Mouse (Mus musculus): ENCODE measurements at regions not wholly inside any gene's neighbourhood (a gene's known extent, or its start where the extent isn't known, plus 50 kb on each side); places are given as distances from the start of the nearest gene placed in this dataset.

DNA sequence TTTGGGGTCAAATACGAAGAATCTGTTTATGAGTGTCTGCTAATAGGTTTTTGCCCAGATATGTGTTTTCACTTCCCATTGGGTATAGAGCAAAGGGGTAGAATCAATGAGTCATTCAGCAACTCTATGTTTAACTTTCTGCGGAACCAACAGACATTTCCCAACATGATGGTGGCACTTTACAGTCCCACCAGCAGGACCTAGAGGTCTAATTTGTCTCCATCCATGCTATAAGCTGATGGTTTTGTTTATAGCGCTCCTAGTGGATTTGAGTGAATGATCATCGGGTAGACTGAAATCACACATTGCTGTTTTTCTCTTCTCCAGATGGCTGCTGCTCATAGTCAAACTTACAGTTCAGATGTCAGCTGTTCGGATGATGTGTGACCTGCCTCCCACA is 99.7 kb upstream of the Arid5b start:
- ATAC-seq (ENCODE audit: extremely low read depth, insufficient number of reproducible peaks, low FRiP score, poor library complexity, severe bottlenecking), result no peak

DNA sequence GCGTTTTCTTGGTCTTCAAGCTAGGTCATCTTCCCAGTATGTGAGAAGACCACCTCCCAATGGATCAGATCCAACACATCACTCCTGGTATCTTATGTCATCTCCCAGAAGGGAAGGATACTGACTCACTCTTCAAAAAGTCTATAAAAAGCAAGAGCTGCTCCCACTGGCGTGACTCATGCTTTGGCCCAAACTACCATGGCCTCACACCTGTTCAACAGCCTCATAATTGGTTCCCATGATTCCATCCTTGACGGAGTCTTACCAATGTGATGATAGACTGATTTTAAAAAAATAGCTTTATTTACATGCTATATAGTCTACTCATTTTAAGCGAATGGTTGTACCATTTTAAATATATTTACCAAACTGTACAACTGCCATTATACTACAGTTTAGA is 98.9 kb upstream of the Arid5b start:
- no peak for ATAC-seq (ENCODE audit: extremely low read depth, insufficient number of reproducible peaks, low FRiP score, poor library complexity, severe bottlenecking)

GRCm38 (mm10) chr10:68373875-68374274 is 95.3 kb upstream of the Arid5b start:
- no peak for ATAC-seq (ENCODE audit: extremely low read depth, insufficient number of reproducible peaks, low FRiP score, poor library complexity, severe bottlenecking)

- ATAC-seq (ENCODE audit: extremely low read depth, insufficient number of reproducible peaks, low FRiP score, poor library complexity, severe bottlenecking), result no peak
Observed at GRCm38 (mm10) chr10:68371785-68372184, 93.2 kb upstream of the Arid5b start.

DNA sequence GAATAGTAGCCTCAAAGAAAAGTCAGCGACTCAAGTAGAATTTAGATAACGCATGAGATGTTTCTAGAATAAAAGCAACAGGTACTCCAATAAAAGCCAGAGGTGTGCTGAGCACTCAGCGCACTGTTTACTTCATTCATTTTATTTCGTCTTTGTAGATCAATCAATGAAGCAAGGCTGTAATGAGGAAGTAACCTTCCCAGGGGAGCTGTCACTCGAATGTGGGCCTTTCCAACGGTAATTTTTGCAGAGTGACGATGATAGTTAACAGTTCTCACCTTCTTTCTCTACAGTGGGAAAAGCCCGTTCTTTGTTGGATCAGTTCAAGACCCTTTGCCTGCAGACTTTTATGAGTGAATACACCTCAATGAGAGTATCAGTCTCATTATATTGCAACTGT is 92.4 kb upstream of the Arid5b start:
- peak; percentile 51; the same call in 1 of the 2 replicates for ATAC-seq (ENCODE audit: extremely low read depth, insufficient number of reproducible peaks, low FRiP score, poor library complexity, severe bottlenecking)

DNA sequence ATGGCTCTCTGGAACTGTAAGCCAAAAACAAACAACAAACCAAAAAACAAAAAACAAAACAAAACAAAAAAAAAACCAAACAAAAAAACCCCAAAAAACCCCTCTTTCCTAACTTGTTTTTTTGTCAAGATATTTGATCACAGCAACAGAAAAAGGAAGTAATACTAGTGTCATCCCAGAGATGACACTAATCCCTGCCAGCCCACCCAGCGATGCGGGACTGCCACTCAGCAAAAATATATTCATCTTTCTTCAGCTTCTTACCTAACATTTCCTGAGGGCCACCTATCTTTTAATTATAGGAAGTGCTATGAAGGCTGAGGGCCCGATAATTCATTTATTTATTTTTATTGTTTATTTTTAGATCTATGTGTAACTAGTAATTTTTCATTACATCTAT is 88.3 kb upstream of the Arid5b start:
- no peak for ATAC-seq (ENCODE audit: extremely low read depth, insufficient number of reproducible peaks, low FRiP score, poor library complexity, severe bottlenecking)

DNA sequence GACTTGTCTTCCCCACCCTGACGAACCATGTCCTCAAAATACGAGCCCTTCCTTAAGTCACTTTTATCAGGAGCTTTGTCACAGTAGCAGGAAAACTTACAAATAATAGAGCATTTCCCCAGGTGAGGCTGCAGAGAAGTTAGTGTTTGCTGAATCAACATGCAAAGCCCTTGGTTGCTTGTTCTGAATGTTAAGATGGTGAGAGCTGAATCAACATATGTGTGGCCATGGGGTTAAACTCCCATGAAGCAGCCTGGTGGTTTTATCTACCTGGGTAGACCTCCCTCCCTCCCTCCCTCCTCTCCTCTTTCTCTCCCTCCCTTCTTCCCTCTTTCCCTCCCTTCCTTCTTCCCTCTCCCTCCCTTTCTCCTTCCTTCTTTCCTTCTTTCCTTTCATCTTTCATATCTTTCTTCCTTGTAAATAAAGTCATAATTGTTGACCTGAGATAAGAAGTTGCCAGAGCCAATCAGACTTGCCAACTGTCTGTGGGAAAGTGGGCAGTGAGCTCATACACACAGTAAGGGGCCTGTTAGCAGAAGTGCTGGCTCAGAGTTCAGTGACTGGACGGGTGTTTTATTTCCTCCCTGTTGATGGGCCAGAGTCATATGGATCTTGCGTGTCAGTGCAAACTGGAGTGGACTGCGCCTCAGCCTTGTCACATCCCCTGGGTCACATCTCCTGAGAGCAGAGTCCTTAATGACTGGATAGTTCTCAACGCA is 82.4 kb upstream of the Arid5b start:
- no peak for ATAC-seq (ENCODE audit: extremely low read depth, insufficient number of reproducible peaks, low FRiP score, poor library complexity, severe bottlenecking)

GRCm38 (mm10) chr10:68359135-68359534 is 80.6 kb upstream of the Arid5b start:
- no peak for ATAC-seq (ENCODE audit: extremely low read depth, insufficient number of reproducible peaks, low FRiP score, poor library complexity, severe bottlenecking)

GRCm38 (mm10) chr10:68356973-68357372 is 78.4 kb upstream of the Arid5b start:
- no peak for ATAC-seq (ENCODE audit: extremely low read depth, insufficient number of reproducible peaks, low FRiP score, poor library complexity, severe bottlenecking)

DNA sequence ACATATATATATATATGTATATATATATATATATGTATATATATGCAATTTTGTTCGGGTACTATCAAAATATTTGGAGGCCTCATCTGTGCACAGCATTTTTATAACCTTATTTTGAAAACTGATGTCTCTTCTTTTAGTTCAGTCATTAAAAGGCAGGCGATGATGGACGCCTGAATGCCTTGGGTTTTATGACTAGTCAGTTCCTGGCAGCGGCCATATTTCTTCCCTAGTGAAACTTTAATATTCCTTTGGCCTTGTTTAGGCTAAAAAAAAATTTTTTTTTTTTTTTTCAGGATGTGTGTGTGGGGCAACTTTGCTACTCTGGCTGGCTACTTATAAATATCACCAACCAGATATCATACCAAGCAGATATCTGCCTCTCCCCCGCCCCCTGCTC is 78.0 kb upstream of the Arid5b start:
- no peak for ATAC-seq (ENCODE audit: extremely low read depth, insufficient number of reproducible peaks, low FRiP score, poor library complexity, severe bottlenecking)

- ATAC-seq (ENCODE audit: extremely low read depth, insufficient number of reproducible peaks, low FRiP score, poor library complexity, severe bottlenecking), result no peak
Observed at GRCm38 (mm10) chr10:68356093-68356485, 77.5 kb upstream of the Arid5b start.

DNA sequence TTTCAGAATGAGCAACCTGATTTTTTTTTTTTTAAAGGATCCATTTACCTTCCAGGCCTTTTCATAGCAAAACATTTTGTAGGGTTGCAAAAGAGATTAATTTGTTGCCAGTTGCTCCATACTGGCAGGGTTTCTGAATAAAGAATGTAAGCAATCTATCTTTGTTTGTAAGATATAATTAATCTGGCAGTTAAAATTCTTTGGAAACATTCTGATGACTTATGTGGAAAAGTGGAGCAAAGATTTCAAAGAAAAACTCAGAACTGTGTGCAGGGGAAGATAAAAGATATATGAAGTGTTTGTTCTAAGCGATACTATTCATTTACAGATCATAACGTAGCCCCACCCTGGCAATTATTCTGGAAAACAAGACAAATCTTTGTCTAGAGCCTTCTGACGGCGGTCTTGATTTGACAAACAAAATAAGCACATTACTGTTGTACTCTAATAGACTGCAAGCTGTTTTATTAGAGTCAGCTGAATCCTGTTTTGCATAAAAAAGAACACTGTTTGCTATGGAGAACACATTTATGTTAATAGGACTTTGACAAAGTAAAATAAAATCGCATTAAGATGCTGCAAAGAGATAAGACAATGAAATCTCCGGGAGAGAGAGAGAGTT is 77.0 kb upstream of the Arid5b start:
- ATAC-seq (ENCODE audit: extremely low read depth, insufficient number of reproducible peaks, low FRiP score, poor library complexity, severe bottlenecking), result no peak

DNA sequence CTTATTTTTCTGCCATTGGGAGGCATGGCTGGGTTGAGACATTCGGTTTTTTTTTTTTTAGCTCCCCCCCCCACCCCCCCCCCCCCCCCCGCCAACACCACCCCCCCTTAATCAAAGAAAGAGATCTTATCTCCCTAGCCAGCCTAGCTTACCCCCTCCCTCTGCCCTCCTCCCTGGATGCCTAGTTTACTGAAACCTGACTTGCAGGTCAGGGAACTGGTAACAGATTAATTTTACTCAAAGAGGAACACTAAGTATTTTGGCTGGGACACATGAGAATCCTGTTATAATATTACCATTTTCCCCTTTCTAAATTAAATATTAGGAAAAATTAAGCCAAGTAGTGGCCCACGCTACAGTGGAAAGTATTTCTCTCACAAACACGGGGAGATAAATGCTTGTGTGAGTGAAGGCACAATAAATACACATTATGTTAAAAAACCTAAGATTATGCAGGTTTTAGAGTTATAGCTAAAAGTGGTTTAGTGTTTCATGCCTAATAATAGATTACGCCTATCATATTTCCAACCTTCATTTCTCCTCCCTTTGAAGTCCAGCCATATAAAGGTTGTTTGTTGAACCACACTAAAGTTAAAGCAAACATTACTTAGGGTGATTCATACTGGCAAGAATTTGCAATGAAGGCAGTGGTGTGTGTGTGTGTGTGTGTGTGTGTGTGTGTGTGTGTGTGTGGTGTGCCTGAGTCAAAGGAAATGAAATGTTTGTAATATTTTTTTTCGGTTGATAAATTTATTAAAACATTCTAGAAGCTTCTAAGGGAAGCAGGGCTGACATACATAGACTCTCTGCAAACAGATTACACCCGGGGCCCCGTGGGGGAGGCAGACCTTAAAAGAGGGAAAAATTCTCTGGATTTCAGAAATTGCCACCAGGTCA is 76.0 kb upstream of the Arid5b start:
- no peak for ATAC-seq (ENCODE audit: extremely low read depth, insufficient number of reproducible peaks, low FRiP score, poor library complexity, severe bottlenecking)

DNA sequence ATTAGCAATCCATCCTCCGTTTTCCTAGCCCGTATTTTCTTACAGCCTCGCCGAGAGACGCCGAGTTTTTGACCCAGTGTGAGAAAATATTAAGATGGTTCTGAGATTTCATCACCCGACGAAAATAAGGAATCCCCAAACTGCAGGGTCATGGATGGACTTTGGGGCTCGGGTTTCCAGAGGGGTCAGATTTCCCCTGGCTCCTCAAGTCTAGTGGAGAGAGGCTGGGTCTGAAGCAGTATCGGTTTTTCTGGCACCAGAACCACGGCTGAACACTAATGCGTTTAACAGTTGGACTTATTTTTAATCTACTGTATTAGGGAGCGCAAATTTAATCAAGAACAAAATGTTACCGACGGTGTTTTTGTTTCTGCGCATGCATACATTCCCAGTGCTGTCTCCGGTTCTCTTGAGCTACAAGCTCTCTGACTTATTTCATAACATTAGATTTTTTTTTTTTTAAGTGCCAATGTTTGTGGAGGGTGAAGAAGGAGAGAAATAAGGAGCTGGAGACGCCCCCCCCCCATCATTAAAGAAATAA is 75.2 kb upstream of the Arid5b start:
- ATAC-seq (ENCODE audit: extremely low read depth, insufficient number of reproducible peaks, low FRiP score, poor library complexity, severe bottlenecking), result no peak

- no peak for ATAC-seq (ENCODE audit: extremely low read depth, insufficient number of reproducible peaks, low FRiP score, poor library complexity, severe bottlenecking)
Observed at GRCm38 (mm10) chr10:68351841-68352555, 73.5 kb upstream of the Arid5b start.

DNA sequence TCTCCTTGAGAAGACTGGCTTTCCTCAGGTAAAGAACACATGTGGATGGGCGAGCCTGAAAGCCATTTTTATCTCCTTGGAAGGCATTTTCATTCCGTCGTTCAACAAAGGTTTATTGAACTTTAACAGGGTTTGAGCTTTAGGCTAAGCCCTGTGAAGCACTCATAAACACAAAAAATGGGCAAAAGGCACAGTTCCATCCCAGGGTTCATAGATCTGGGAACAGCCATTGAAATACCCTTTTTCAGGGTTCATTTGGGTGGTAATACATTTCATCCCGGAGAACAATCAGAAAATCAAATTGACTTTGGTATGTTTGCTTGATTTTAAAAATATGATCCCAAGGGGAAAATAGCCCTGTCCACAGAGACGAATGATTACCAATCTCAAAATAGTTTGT is 72.9 kb upstream of the Arid5b start:
- no peak for ATAC-seq (ENCODE audit: extremely low read depth, insufficient number of reproducible peaks, low FRiP score, poor library complexity, severe bottlenecking)

DNA sequence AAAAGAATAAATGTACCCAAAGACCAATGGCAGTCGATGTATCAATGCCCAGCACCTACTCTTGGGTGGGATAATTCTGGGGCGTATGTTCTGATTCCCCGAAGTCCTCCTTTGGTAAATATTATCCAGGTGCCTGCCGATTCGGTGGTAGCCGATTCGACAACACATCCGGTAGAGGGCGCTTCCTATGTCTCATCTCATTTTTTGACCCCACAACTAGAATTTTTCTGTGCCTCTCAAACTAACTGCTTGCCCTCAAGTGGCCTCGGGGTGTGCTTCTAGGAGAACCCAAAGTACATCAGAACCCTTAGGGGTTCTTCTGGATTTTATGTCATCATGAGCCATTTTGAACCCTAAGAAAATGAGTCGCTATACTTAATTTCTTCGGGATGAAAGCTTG is 72.3 kb upstream of the Arid5b start:
- ATAC-seq (ENCODE audit: extremely low read depth, insufficient number of reproducible peaks, low FRiP score, poor library complexity, severe bottlenecking), result no peak

GRCm38 (mm10) chr10:68347806-68348205 is 69.3 kb upstream of the Arid5b start:
- no peak for ATAC-seq (ENCODE audit: extremely low read depth, insufficient number of reproducible peaks, low FRiP score, poor library complexity, severe bottlenecking)
